Mouse (Mus musculus) heart, postnatal 25 days (tissue): ENCODE measurements around the gene Il22ra1. TPM values are rescaled to one million over a fixed set of nuclear protein-coding genes. Genes with fewer than 3 reads are reported as not detected.
"Not testable (repeated sequence)": the region's sequence is repeated elsewhere in the genome, so short reads cannot be mapped to it uniquely, and the experiment has no call there.

ENCODE experiments used
- DNase-seq: peaks from one replicate; pipeline ENCODE4 v3.0.0; 2022; ENCODE audit warnings: low spot score
- intact Hi-C: fragments of 180-260 bp; cut with DNase I; formaldehyde crosslinking; loops from one replicate; pipeline ENCODE4 v1.15.1; 2025
- total RNA-seq, 2 experiments: library from RNA; stranded (reverse); gene quantifications; 2 replicates each; pipeline ENCODE4 v1.2.3; 2021

The Il22ra1 gene
- total RNA-seq: under 1 TPM; 0.13 to 0.28 TPM

DNA sequence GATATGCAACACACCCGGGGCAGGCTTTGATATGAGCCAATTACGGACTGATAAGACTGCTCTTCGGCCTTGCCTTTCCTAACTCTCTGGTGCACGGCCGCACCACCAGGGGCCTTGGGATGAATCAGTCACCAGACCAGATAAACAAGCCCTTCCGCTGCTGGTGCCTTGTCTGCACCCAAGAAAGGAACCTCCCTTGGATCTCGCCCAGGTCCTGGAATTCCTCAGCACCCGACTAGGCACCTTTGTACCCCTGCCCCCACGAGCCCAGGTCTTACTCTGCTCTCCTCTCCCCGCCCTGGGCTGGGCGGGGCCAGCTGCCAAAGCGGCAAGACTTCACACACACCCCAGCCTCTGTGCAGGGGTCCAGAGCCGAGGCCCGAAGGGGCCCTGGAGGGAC is at the start of gene Il22ra1:
TSS of gene Il22ra1 (plus strand) at position 356 of the 400 bp plus-strand sequence.
- no peak for DNase-seq
- intact Hi-C loops: no loop called here

DNA sequence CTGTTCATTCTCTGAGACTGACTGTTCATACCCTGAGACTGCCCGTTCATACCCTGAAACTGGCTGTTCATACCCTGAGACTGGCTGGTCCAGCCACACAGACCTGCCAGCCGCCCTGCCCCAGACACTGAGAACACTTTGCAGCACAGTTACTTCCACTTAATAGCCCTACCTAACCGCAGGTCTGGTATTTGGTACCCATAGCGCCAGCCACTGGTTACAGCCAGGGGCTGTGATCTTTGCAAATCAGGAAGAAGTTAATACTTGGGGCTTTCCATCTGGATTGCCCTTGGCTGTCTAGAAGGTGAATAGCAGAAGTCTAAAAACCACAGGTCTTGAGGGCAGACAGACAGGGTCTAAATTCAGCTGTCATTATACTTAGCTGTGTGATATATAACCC is 48.7 kb upstream of the Il22ra1 start:
- intact Hi-C loops: no loop called here

DNA sequence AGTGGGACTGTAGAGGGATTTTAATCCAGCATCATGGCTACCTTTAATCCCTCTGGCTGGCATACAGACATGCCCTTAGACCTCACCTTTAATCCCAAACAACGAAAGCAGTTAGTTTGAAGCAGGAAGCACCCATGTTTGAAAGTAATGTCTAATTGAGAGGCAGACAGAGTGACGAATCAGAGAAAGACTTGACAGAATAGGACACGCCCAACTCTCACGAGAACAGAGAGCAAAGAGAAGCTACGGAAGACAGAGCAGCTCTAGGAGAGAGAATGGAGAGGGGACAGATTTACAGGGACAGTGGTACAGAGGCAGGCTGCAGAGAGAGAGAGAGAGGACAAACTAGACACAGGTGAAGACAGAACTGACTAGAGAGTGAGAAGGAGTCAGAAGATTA is 46.2 kb upstream of the Il22ra1 start:
- DNase-seq: no peak
- intact Hi-C loops: no loop called here

More for the DNA sequence above, 48.7 kb upstream of the Il22ra1 start:
- no peak for DNase-seq

DNA sequence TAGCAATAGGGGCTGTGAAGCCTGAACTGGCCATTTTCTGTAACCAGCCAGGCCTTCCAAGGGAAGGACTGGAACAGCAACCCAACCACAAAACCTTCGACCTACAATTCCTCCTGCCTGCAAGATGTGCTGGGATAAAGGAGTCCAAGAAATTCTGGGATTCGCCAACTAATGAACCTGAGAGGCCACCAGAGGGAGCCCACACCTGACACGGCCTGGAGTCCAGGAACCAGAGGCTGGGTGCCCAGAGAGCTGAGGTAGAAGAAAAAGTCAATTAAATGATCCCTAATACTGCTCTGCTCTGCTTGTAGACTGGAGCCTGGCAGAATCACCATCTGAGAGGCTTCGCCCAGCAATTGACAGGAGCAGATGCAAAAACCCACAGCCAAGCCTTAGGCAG is 44.4 kb upstream of the Il22ra1 start:
- intact Hi-C loops: no loop called here
- no peak for DNase-seq

DNA sequence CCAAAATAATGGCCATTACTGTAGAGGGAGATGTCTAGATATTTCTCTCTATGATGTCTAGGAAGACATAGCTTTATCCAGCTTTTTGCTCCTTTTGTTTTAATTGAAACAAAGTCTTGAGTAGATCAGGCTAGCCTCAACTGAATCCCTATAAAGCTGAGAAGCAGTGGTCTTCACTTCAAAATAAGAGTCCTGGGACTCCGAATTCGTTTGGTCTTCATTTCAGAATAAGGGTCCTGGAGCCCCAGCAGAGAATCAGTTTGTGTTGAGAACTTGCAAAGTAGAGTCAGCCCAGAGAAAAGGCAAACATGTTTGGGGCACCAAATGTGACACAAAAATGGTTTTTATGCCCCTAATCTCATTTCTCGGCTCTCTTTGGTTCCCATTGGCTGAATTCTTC is 43.2 kb upstream of the Il22ra1 start:
- intact Hi-C loops: no loop called here
- DNase-seq: no peak

DNA sequence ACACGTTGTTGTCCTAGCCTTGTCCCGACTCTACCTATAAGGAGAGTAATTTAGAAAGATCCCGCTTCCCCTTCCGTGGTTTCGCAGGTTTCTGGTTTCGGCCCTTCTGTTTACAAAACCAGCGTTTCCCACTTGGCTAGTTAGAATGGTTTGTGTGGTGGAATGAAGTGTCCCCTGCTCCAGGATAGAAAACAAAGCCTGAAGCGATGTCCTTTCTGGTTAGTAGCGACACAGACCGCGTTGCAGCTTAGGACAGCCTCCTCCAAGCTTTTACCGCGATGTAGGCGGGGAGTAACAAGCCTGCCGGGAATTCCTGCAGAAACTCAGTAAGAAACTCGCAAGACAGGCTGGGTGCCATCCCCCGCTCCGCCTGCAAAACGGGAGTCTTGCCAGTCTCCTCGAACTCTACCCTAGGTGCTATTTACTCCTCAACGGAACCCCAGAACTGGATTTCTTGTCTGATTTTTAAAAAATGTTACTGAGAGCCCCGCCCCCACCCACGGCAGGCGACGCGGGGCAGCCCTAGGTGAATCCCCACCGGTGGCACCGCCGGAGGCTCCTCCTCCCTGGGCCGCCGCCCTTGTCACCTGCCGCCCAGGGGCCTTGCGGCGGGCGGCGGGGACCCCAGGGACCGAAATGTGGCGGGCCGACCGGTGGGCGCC is 41.9 kb upstream of the Il22ra1 start, which contains the start of gene Ifnlr1:
TSS of gene Ifnlr1 (plus strand) at position 382 of the 662 bp plus-strand sequence.
- DNase-seq: no peak
- intact Hi-C loops: loop anchor here (2.0 kb wide), 1 partner anchor 23 kb away; no protein-coding TSS in a partner anchor

DNA sequence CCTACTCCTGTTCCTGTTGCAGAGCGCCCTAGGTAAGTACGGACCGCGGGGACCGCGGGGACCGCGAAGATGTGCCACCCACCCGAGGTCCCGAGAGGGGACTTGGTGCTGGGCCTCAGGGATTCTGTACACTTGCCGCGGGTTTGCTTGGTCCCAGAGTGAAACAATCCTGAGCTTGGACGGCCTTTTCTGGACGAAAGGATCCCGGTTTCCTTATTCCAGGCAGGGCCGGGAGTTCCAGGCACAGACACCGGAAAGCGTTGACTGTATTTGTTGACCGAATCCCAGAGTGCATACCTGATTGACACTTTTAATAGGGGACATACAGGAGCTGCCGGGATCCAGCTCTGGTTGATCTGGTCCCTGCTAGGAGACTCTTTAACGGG is 41.4 kb upstream of the Il22ra1 start:
- no peak for DNase-seq
- intact Hi-C loops: loop anchor here (2.0 kb wide), 1 partner anchor 22 kb away; no protein-coding TSS in a partner anchor

DNA sequence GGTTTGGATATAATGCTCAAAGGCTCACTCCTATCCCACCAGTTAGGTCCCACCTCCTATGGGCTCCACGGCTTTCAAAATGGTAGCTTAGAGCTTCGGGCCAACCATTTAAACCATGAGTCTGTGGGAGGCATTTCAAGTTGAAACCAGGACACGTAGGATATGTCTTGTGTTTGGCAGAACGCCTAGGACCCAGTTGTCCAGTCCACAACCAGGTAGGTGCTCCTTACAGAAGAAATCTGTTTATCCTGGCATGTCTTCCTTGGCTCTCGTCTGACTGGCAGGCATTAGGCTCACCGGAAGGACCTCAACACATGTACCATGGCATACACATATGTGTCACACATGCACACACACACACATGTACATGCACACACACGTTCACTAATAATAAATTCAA is 38.2 kb upstream of the Il22ra1 start:
- DNase-seq: no peak
- intact Hi-C loops: no loop called here

DNA sequence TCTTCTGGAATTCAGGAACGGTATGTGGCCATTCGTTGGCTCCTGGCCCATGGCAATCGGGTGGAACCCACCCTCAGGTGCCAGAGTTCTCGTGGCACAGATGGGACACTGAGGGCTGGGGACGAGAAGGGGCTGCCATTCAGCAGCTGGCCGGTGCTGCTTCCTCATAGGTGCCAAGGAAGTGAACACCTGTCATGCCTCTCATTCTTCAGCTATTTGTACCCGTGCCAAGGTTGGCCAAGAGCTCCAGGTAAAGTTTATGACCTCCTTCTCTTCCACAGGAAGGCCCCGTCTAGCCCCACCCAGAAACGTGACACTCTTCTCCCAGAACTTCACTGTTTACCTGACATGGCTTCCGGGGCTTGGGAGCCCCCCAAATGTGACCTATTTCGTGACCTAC is 37.7 kb upstream of the Il22ra1 start:
- intact Hi-C loops: no loop called here
- DNase-seq: no peak

DNA sequence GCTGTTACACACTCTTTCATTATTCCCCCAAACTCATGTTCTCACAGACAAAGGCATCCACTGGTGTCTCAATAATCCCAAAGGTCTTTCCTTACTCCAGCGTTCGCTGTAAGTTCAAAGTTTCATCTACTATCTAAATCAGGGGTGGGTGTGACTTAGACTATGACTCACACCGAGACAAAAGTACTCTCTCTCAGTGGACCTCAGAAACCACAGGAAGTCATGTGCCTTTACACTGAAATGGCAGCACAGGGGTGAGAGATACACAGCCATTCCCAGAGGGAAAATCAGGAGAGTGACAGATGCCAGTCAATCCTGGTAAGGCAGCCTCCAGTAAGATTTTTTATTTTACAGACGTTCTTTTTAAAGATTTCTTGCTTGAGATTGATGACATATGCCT is 35.1 kb upstream of the Il22ra1 start:
- DNase-seq: no peak
- intact Hi-C loops: no loop called here

DNA sequence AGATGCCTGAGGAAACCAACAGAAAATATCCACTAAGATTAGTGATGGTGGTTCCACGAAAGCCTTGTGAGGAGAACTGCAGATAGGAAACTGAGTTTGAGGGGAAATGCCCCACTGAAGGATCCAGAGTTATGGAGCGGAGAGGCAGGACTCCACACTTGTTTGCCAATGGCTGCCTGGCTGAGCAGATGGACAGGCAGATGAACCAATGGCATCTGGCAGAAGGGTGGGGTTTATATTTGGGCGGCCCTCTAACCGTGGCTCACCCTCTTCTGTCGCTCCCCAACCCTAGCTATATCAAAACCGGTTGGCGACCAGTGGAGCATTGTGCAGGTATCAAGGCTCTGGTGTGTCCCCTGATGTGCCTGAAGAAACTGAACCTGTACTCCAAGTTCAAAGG is 29.5 kb upstream of the Il22ra1 start:
- intact Hi-C loops: no loop called here
- DNase-seq: no peak

DNA sequence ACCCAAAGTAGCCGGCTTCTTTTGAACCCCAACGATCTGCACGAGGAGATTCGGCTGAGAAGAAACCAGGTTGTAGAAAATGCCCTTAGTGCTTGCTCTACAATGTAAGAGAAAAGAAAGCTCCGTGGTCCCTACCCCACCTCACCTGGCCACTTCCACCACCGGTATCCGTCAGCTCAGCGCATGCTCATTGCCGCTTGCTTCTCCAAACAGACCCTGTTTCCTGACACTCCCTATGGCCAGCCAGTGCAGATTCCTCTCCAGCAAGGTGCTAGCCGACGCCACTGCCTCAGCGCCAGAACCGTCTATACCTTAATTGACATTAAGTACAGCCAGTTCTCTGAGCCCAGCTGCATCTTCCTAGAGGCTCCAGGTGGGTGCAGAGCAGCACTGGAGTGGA is 24.5 kb upstream of the Il22ra1 start:
- DNase-seq: no peak

DNA sequence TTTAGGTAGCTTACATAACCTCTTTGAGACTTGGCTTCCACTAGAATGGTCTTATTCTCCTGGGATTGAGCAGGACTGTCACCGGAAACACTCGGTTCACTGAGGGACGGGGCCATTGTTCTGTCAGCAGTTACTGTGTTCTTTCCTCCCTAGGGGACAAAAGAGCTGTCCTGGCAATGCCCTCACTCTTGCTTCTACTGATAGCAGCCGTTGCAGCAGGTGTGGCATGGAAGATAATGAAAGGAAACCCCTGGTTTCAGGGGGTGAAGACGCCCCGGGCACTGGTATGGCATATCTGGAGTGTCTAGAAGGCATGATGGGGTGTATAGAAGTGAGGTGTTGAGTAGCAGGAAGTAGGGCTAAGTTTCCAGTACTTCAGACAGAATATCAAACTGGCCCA is 24.0 kb upstream of the Il22ra1 start:
- DNase-seq: peak; percentile 24
- intact Hi-C loops: loop anchor here (10.0 kb wide), 2 partner anchors 171 to 221 kb away; partner anchors contain the start of genes Fuca1 and Pnrc2

More for the DNA sequence above, 24.5 kb upstream of the Il22ra1 start:
- intact Hi-C loops: loop anchor here (10.0 kb wide), 2 partner anchors 171 to 221 kb away; partner anchors contain the start of genes Fuca1 and Pnrc2

DNA sequence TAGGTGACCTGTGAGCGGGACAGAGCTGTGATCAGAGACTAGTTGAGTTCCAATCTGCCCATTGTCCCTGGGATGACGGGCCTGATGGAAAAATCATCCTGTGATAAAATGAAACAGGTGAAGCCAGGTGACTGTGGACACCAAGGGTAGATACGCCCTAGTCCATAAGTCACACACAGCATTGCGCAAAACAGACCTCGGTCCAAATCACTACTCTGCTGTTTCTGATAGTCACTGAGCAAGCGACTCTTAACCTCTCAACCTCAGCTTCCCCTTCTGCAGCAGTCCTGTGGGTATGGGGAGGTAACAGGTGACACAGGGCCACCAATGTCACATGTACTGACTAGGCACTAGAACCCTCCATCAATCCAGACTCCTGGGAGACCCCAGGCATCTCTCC is 21.9 kb upstream of the Il22ra1 start:
- DNase-seq: no peak
- intact Hi-C loops: loop anchor here (10.0 kb wide), 2 partner anchors 169 to 219 kb away; partner anchors contain the start of genes Fuca1 and Pnrc2

DNA sequence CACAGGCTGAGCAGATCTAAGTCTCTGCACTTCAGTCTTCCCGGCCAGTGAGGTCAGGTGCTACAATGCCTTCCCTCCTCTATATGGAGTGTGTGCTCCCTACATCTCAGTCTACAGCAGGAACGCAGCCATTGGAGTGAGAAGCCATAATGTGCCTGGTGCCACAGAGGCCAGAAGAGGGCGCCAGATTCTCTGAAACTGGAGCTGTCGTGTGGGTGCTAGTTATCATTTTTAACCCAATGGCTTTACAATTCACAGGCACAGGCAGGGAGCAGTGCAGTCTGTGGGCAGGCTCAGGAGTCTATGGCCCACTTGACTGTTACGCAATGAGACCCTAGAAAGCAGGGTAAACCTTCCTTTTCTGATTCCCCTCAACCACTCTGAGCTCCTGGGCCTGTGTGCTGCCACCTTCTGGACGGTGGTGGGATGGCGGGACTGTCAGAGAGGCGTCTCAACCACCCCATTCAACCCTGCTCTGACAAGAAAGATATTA is 18.9 kb upstream of the Il22ra1 start:
- intact Hi-C loops: loop anchor here (2.0 to 10.0 kb wide), 4 partner anchors 22 to 216 kb away; partner anchors contain the start of genes Fuca1, Ifnlr1 and Pnrc2

DNA sequence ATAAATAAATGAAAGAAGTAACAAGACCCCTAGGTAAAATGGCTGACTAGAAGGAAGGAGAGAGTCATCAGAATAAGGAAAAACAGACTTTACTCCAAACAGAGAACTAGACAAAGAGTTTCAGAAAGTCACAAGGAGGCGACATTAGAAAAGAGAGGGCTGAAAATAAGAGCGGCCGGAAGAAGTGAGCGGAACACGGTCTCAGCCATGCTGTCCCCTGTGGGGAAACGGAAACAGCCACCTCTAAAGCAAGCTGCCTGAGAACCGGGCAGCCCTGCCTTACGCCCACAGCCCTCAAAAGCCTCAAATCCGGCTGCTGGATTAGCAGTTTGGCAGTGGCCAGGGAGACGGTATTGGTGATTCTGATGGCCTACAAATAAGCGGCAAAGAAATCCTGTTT is 18.4 kb upstream of the Il22ra1 start:
- intact Hi-C loops: loop anchor here (2.0 to 10.0 kb wide), 4 partner anchors 23 to 215 kb away; partner anchors contain the start of genes Fuca1, Ifnlr1 and Pnrc2

More for the DNA sequence above, 18.9 kb upstream of the Il22ra1 start:
- DNase-seq: peak; percentile 20

DNA sequence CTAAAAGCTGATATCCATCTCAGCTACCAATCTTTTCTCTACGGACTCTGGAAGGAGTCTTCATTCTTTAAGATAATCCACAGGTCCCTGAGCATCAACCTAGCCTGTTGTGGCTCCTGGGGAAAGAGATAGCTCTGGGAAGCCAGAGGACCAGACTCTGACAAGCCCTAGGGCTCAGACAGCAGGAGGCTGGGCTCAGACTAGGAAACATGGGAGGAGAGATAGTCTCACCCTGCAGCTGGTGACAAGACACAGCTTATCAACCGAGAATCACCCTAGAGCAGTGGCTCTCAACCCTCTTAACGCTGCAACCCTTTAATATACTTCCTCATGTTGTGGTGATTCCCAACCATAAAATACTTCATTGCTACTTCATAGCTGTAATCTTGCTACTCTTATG is 17.6 kb upstream of the Il22ra1 start:
- DNase-seq: no peak
- intact Hi-C loops: no loop called here

More for the DNA sequence above, 18.4 kb upstream of the Il22ra1 start:
- no peak for DNase-seq

DNA sequence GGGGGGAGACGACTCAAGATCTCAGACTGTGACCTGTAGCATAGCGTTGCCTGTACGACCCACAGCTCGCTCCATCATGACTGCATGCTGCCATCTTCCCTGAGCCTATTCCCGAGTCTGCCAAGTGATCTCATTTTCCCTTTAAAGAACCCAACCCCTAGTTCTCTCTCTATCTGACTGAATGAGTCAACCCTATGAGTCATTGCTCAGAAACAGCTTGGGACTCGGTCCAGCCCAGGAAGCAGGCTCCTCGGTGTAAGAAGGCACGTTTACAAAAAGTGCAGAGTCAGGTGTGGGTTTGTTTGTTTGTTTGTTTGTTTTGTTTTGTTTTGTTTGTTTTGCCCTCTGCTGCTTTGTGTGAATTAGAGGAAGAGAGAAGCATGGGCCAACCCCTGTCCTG is 13.2 kb upstream of the Il22ra1 start:
- no peak for DNase-seq
- intact Hi-C loops: no loop called here

DNA sequence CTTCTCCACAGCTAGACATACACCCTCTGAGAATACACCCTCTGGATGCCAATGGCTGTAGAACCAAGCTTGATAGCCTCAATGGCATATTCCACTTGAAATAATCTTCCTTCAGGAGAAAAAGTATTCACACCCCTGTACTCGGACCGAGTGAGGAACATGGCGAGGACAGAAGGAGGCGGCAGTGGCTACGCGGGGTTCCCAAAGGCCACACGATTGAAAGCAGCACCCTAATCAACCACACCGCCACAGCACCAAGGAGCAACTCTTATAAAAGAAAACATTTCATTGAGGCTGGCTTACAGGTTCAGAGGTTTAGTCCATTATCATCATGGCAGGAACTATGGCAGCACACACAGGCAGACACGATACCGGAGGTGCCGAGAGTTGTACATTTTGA is 11.5 kb upstream of the Il22ra1 start:
- DNase-seq, intact Hi-C loops: not testable (repeated sequence)

DNA sequence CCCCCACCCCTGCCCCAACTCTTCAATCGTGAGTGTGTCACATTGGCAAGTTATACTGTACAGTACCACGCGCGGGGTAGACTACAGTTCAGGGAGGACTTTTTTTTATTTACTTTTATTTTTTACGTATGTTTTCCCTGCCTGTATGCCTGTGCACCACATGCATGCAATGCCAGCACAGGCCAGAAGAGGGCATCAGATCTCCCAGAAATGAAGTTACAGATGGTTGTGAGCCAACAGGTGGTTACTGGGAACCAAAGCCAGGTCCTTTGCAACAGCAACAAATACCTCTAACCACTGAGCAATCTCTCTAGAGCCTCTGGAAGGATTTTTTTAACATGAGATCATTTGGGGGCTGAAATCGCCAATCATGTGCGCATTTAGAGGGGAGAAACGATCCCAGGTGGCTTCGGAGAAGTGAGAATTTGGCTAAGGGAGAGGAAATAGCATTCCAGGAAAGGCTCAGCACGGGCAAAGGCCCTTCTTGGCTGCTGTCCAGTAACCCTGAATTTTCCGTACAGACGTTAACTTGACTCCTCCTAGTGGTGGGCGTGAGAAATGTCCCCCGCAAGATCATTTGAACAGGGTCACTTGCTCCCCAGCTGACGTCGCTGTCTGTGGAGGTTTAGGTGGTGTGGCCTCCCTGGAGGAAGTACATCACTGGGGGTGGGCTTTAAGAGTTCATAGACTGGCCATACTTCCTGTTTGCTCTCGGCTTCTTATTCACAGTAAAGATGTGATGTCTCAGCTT is 5.3 kb upstream of the Il22ra1 start:
- no peak for DNase-seq
- intact Hi-C loops: no loop called here

DNA sequence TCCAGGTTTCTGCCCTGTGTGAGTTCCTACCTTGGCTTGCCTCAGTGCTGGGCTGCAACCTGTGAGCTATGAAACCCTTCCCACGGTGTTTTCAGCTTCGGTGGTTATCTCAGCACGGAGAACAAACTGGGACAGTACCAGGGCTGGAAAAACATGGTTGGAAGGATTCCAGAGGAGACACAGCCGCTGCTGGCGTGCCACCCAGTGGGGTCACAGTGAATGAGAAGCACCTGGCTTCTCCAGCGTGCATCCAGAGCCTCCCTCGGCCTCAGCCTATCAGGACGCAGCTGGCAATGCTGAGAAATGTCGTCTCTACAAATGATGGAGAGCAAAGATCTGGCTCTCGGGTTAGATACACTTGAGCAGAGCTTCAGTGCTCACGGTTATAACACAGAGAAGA is 1.6 kb upstream of the Il22ra1 start:
- intact Hi-C loops: no loop called here
- DNase-seq: no peak
